Mouse (Mus musculus) heart, postnatal 36 days (tissue): ENCODE data around the gene Isg20l2. TPM values are rescaled to one million over a fixed set of nuclear protein-coding genes. Genes with fewer than 3 reads are reported as not detected.

Experiments
- DNase-seq, 2 experiments: peaks; one replicate each; pipeline ENCODE4 v3.0.0; 2021 to 2022
- intact Hi-C: fragments of 180-260 bp; cut with DNase I; formaldehyde crosslinking; loops from one replicate; pipeline ENCODE4 v1.15.1; 2025
- total RNA-seq, 2 experiments: library from RNA; stranded (reverse); gene quantifications; 2 replicates each; pipeline ENCODE4 v1.2.3; 2021

Gene Isg20l2
- total RNA-seq, 2 experiments from 2014 or later, result 10.2 to 12.3 TPM

GRCm38 (mm10) chr3:87972203-87972664 is 42.1 kb downstream of the Isg20l2 start:
- intact Hi-C loops, result no loop called here
- DNase-seq, result no peak

- intact Hi-C loops, result no loop called here
- DNase-seq, result no peak
These were observed 42.7 kb downstream of the Isg20l2 start for GRCm38 (mm10) chr3:87972776-87973175.

- intact Hi-C loops, result no loop called here
- no peak for DNase-seq
These were observed 43.7 kb downstream of the Isg20l2 start for GRCm38 (mm10) chr3:87973593-87974380.

- intact Hi-C loops, result no loop called here
- peak; percentile 42 to 49 for DNase-seq
These were observed 44.4 kb downstream of the Isg20l2 start for GRCm38 (mm10) chr3:87974381-87974987.

GRCm38 (mm10) chr3:87979493-87979892 is 49.4 kb downstream of the Isg20l2 start:
- intact Hi-C loops, result no loop called here
- no peak for DNase-seq

- intact Hi-C loops, result loop anchor here (5.0 kb wide), 1 partner anchor 157 kb away; no protein-coding TSS in a partner anchor
- no peak for DNase-seq
These were observed 50.0 kb downstream of the Isg20l2 start for GRCm38 (mm10) chr3:87980085-87980484.

- intact Hi-C loops, result loop anchor here (5.0 kb wide), 1 partner anchor 157 kb away; no protein-coding TSS in a partner anchor
These were observed 50.6 kb downstream of the Isg20l2 start for GRCm38 (mm10) chr3:87980728-87981127.

GRCm38 (mm10) chr3:87981214-87981760 is 51.2 kb downstream of the Isg20l2 start:
- intact Hi-C loops, result loop anchor here (5.0 kb wide), 1 partner anchor 156 kb away; no protein-coding TSS in a partner anchor
- DNase-seq, result no peak

More at GRCm38 (mm10) chr3:87980728-87981127, 50.6 kb downstream of the Isg20l2 start:
- no peak for DNase-seq

- intact Hi-C loops, result loop anchor here (1.0 to 5.0 kb wide), 2 partner anchors 12 to 155 kb away; no protein-coding TSS in a partner anchor
- DNase-seq, result peak; percentile 65 to 69
These were observed 52.1 kb downstream of the Isg20l2 start for GRCm38 (mm10) chr3:87981894-87982835.

GRCm38 (mm10) chr3:87982836-87983601 is 52.9 kb downstream of the Isg20l2 start:
- intact Hi-C loops, result loop anchor here (1.0 to 5.0 kb wide), 2 partner anchors 13 to 154 kb away; no protein-coding TSS in a partner anchor
- peak in 1 of 2 experiments; percentile 58 for DNase-seq

- intact Hi-C loops, result loop anchor here (5.0 kb wide), 1 partner anchor 154 kb away; no protein-coding TSS in a partner anchor
These were observed 53.5 kb downstream of the Isg20l2 start for GRCm38 (mm10) chr3:87983627-87984026.

GRCm38 (mm10) chr3:87984094-87984493 is 54.0 kb downstream of the Isg20l2 start:
- DNase-seq, result no peak
- intact Hi-C loops, result loop anchor here (5.0 kb wide), 1 partner anchor 153 kb away; no protein-coding TSS in a partner anchor

More at GRCm38 (mm10) chr3:87983627-87984026, 53.5 kb downstream of the Isg20l2 start:
- DNase-seq, result no peak

GRCm38 (mm10) chr3:87985505-87986320 is 55.6 kb downstream of the Isg20l2 start:
- intact Hi-C loops, result no loop called here

GRCm38 (mm10) chr3:87986868-87987267 is 56.8 kb downstream of the Isg20l2 start:
- peak; percentile 93 to 98 for DNase-seq
- intact Hi-C loops, result loop anchor here (1.0 kb wide), 2 partner anchors 17 to 52 kb away; no protein-coding TSS in a partner anchor

More at GRCm38 (mm10) chr3:87985505-87986320, 55.6 kb downstream of the Isg20l2 start:
- DNase-seq, result peak in 1 of 2 experiments; percentile 34

GRCm38 (mm10) chr3:87987633-87988032 is 57.5 kb downstream of the Isg20l2 start:
- no peak for DNase-seq
- intact Hi-C loops, result loop anchor here (1.0 kb wide), 2 partner anchors 17 to 52 kb away; no protein-coding TSS in a partner anchor

- intact Hi-C loops, result no loop called here
- no peak for DNase-seq
These were observed 58.0 kb downstream of the Isg20l2 start for GRCm38 (mm10) chr3:87988068-87988467.

- intact Hi-C loops, result no loop called here
- DNase-seq, result no peak
These were observed 59.8 kb downstream of the Isg20l2 start for GRCm38 (mm10) chr3:87989935-87990334.
